Mouse (Mus musculus): ENCODE data around the gene Fam222b. TPM values are rescaled to one million over a fixed set of nuclear protein-coding genes. Genes with fewer than 3 reads are reported as not detected.
"Not testable (repeated sequence)": the region's sequence is repeated elsewhere in the genome, so short reads cannot be mapped to it uniquely, and the experiment has no call there.

Gene Fam222b
- polyA plus RNA-seq, 1 experiment from 2014 or later, result 12.7 TPM

GRCm38 (mm10) chr11:78182961-78183844 lies 88.7 kb downstream of the Fam222b start, which contains the start of gene Rpl23a:
Rpl23a (minus strand) TSS chr11:78183584.
- under 1% methylated on average over 38 of the region's 38 CpGs for WGBS
- Histone ChIP-seq H3K9me3 (no peaks in the 10 kb centered on the region), H3K9ac (replicated peaks) (peak within 1 kb of the TSS; percentile 92), H3K4me3 (replicated peaks) (peak within 1 kb of the TSS; percentile 88), H3K4me2 (peak within 1 kb of the TSS; percentile 72), H3K27ac (peak within 1 kb of the TSS; percentile 92), H3K27me3 (no peaks in the 10 kb centered on the region), H3K4me1 (replicated peaks) (peaks cover 43% of the 10 kb centered on the region), H3K36me3 (peaks cover 30% of the 10 kb centered on the region)
- ATAC-seq (ENCODE audit: insufficient number of reproducible peaks, insufficient read depth, low FRiP score, low TSS enrichment, low read depth), result peak; percentile 75

DNA sequence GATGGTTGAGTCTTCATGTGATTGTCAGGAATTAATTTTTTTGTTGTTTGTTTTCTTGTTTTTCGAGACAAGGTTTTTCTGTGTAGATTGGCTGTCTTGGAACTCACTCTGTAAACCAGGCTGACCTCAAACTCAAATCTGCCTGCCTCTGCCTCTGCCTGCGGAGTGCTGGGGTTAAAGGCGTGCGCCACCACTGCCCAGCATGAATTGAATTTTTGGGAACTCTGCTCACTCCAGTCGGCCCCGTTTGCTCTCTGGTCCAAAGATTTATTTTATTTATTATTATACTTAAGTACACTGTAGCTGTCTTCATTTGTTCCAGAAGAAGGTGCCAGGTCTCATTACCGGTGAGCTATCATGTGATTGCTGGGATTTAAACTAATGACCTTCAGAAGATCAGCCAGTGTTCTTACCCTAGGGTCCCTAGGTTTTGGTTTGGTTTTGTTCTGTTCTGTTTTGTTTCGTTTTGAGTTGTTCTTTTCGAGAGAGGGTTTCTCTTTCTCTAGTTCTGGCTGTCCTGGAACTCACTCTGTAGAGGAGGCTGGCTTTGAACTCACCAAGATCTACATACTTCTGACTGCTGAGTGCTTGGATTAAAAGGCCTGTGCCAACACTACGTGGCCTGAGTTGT lies 89.5 kb downstream of the Fam222b start:
- H3K4me3 ChIP-seq (replicated peaks), result peak overlapping the region; percentile 88
- H3K27ac ChIP-seq, result peak overlapping the region; percentile 69; the same call in 1 of the 2 replicates
- H3K27me3 ChIP-seq, result no peaks in the 10 kb centered on the region
- H3K9me3 ChIP-seq, result no peaks in the 10 kb centered on the region
- no peak for ATAC-seq (ENCODE audit: insufficient number of reproducible peaks, insufficient read depth, low FRiP score, low TSS enrichment, low read depth)
- peak overlapping the region; percentile 48 for H3K4me2 ChIP-seq
- WGBS, result 57% methylated on average over 10 of the region's 10 CpGs
- H3K36me3 ChIP-seq, result peaks cover 30% of the 10 kb centered on the region
- no peak overlapping the region for H3K9ac ChIP-seq (replicated peaks)
- H3K4me1 ChIP-seq (replicated peaks), result peaks cover 40% of the 10 kb centered on the region

DNA sequence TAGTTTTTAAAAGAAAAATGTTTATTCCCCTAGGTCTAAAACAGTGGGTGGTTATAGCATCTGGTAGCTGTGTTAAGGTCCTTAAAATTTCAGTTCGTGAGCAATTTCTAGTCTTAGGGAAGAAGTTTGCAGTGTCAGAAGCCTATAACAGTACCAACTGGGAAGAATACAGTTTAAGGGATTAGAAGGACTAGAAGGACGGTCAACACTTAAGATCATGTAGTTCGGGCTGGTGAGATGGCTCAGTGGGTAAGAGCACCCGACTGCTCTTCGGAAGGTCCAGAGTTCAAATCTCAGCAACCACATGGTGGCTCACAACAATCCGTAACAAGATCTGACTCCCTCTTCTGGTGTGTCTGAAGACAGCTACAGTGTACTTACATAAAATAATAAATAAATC lies 90.2 kb downstream of the Fam222b start:
- H3K4me2 ChIP-seq; H3K9me3 ChIP-seq; H3K9ac ChIP-seq (replicated peaks); H3K27me3 ChIP-seq; ATAC-seq (ENCODE audit: insufficient number of reproducible peaks, insufficient read depth, low FRiP score, low TSS enrichment, low read depth); H3K27ac ChIP-seq; H3K4me3 ChIP-seq (replicated peaks): not testable (repeated sequence)
- Histone ChIP-seq H3K36me3 (peaks cover 26% of the 10 kb centered on the region), H3K4me1 (replicated peaks) (peaks cover 35% of the 10 kb centered on the region)
- 96% methylated on average over 6 of the region's 6 CpGs for WGBS

DNA sequence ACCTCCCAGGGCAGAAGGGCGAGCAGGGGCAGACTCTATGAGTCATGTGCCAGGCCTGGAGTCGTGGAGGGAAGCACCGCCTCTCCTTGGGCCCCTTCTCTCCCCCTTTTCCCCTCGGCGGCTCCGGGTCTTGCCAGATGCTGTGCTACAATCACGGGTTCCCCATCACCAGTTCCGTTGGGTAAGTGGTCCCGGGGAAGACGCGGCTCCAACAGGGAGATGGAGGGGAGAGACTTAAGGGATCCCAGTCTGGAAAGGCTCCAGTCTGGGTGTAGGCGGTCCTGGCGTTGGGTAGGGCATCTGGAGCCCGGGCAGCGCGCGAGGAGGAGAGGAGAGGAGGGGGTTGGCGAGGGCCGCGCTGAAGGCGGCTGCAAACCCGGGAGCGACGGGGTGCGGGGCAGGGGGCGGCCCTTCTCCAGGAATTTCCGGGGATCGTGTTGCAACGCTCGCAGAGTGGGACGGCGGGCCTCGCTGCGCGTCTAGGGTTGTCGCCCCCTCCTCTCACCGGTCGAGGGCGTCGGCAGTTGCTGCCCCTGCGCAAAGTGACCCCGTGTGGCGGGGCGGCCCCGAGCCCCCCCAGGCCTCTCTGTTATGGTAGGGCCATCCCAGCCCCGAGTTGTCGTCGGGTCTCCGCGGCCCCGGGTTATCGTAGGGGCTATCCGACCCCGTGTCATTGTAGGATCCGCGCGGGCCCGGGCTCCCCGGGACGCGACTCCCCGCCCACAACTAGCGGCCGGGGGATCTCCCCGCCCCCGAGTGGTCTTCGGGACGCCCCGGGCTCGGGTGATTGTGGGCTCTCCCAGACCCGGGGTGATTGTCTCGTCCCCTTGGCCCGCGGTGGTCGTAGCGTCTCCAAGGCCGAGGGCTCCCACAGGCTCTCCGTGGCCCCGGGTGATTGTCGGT lies 94.1 kb downstream of the Fam222b start, which contains the start of gene Rab34:
Rab34 (plus strand) TSS at position 100 of the 903 bp plus-strand sequence.
- no peaks in the 10 kb centered on the region for H3K9me3 ChIP-seq
- peak within 1 kb of the TSS; percentile 63 for H3K4me2 ChIP-seq
- H3K27me3 ChIP-seq, result no peaks in the 10 kb centered on the region
- peak within 1 kb of the TSS; percentile 96 for H3K9ac ChIP-seq (replicated peaks)
- peak within 1 kb of the TSS; percentile 100 for H3K27ac ChIP-seq
- H3K4me1 ChIP-seq (replicated peaks), result peaks cover 14% of the 10 kb centered on the region
- WGBS, result under 1% methylated on average over 79 of the region's 80 CpGs
- H3K4me3 ChIP-seq (replicated peaks), result peak within 1 kb of the TSS; percentile 83
- peaks cover 33% of the 10 kb centered on the region for H3K36me3 ChIP-seq
- peak; percentile 90 for ATAC-seq (ENCODE audit: insufficient number of reproducible peaks, insufficient read depth, low FRiP score, low TSS enrichment, low read depth)

- ATAC-seq (ENCODE audit: insufficient number of reproducible peaks, insufficient read depth, low FRiP score, low TSS enrichment, low read depth), result peak; percentile 56
- under 1% methylated on average over 42 of the region's 42 CpGs for WGBS
- no peaks in the 10 kb centered on the region for H3K27me3 ChIP-seq
- peak overlapping the region; percentile 63 for H3K4me2 ChIP-seq
- H3K4me3 ChIP-seq (replicated peaks), result peak overlapping the region; percentile 83
- H3K36me3 ChIP-seq, result peaks cover 37% of the 10 kb centered on the region
- H3K9ac ChIP-seq (replicated peaks), result peak overlapping the region; percentile 96
- H3K27ac ChIP-seq, result peak overlapping the region; percentile 100
- no peaks in the 10 kb centered on the region for H3K9me3 ChIP-seq
- H3K4me1 ChIP-seq (replicated peaks), result peaks cover 14% of the 10 kb centered on the region
These were observed 95.0 kb downstream of the Fam222b start for GRCm38 (mm10) chr11:78189234-78190040.

DNA sequence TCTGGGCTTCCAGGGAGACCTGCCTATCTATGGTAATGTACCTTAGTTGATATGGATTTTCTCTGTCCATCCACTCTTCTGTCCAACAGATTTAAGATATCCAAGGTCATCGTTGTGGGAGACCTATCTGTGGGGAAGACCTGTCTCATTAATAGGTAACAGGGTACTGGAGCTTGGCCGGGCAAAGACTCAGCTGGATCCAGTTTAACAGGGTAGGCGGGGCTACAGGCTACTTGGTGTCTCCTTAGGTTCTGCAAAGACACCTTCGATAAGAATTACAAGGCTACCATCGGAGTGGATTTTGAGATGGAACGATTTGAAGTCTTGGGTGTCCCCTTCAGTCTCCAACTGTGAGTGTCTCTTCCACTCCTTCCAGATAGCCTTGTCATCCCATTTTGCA lies 95.6 kb downstream of the Fam222b start:
- H3K9me3 ChIP-seq, result no peaks in the 10 kb centered on the region
- peak overlapping the region; percentile 96; the same call in 1 of the 2 replicates for H3K9ac ChIP-seq (replicated peaks)
- H3K27me3 ChIP-seq, result no peaks in the 10 kb centered on the region
- 51% methylated on average over 6 of the region's 6 CpGs for WGBS
- H3K4me1 ChIP-seq (replicated peaks), result peaks cover 20% of the 10 kb centered on the region
- H3K4me2 ChIP-seq, result peak overlapping the region; percentile 63
- peak overlapping the region; percentile 100 for H3K27ac ChIP-seq
- peaks cover 37% of the 10 kb centered on the region for H3K36me3 ChIP-seq
- no peak for ATAC-seq (ENCODE audit: insufficient number of reproducible peaks, insufficient read depth, low FRiP score, low TSS enrichment, low read depth)
- H3K4me3 ChIP-seq (replicated peaks), result peak overlapping the region; percentile 83

- no peaks in the 10 kb centered on the region for H3K27me3 ChIP-seq
- peak within 1 kb of the TSS; percentile 46 for H3K4me3 ChIP-seq (replicated peaks)
- no peaks in the 10 kb centered on the region for H3K9me3 ChIP-seq
- 0 out of 2 replicates have a peak within 1 kb of the TSS, but pooled peaks have one; percentile 18 for H3K9ac ChIP-seq (replicated peaks)
- WGBS, result 89% methylated on average over 1 of the region's 1 CpGs
- peaks cover 37% of the 10 kb centered on the region for H3K36me3 ChIP-seq
- ATAC-seq (ENCODE audit: insufficient number of reproducible peaks, insufficient read depth, low FRiP score, low TSS enrichment, low read depth), result no peak
- H3K4me1 ChIP-seq (replicated peaks), result peaks cover 20% of the 10 kb centered on the region
- peak within 1 kb of the TSS; percentile 57 for H3K4me2 ChIP-seq
- peak within 1 kb of the TSS; percentile 53; the same call in 1 of the 2 replicates for H3K27ac ChIP-seq
These were observed 98.7 kb downstream of the Fam222b start, which contains the start of gene Proca1 for GRCm38 (mm10) chr11:78193113-78193512. Proca1 (plus strand) TSS chr11:78193392.

GRCm38 (mm10) chr11:78194411-78195100 lies 100.1 kb downstream of the Fam222b start:
- Histone ChIP-seq H3K27ac (peak overlapping the region; percentile 53), H3K4me1 (replicated peaks) (peaks cover 20% of the 10 kb centered on the region), H3K4me2 (peak overlapping the region; percentile 57), H3K4me3 (replicated peaks) (peak overlapping the region; percentile 46), H3K9ac (replicated peaks) (peak overlapping the region; percentile 18; the same call in 1 of the 2 replicates), H3K36me3 (peaks cover 37% of the 10 kb centered on the region), H3K27me3 (no peaks in the 10 kb centered on the region), H3K9me3 (no peaks in the 10 kb centered on the region)
- 4% methylated on average over 30 of the region's 30 CpGs for WGBS
- 0 out of 2 replicates have a peak, but pooled peaks have one; percentile 40 for ATAC-seq (ENCODE audit: insufficient number of reproducible peaks, insufficient read depth, low FRiP score, low TSS enrichment, low read depth)

DNA sequence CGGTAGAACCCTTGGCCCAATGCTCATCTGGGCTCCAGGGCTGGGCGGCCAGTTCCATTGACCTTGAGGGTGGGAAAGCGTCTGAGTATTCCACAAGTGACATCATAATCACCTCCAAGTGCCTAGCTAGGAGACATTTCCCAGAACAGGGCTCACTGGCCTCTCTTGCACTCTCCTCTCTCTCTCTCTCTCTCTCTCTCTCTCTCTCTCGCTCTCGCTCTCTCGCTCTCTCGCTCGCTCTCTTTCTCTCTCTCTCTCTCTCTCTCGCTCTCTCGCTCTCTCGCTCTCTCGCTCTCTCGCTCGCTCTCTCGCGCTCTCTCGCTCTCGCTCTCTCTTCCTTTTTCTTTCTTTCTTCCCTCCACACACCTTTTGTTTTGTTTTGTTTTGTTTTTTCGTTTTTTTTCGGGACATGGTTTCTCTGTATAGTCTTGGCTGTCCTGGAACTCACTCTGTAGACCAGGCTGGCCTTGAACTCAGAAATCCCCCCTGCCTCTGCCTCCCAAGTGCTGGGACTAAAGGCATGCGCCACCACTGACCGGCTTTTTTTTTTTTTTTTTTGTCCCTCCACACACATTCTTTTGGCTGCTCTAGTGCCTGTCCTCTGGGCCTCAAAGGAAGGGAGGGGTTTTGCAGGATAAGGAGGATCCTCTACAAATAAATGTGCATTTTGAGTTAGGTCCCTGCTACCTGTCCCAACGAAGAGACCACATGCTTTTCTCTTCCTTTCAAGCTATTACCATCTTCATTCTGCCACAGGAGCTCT lies 100.8 kb downstream of the Fam222b start:
- Histone ChIP-seq H3K4me1 (replicated peaks) (peaks cover 13% of the 10 kb centered on the region), H3K4me2 (peak overlapping the region; percentile 57), H3K27ac (peak overlapping the region; percentile 53; the same call in 1 of the 2 replicates), H3K9ac (replicated peaks) (peak overlapping the region; percentile 18; the same call in 1 of the 2 replicates), H3K4me3 (replicated peaks) (peak overlapping the region; percentile 46), H3K36me3 (peaks cover 34% of the 10 kb centered on the region), H3K9me3 (no peaks in the 10 kb centered on the region), H3K27me3 (no peaks in the 10 kb centered on the region)
- no peak for ATAC-seq (ENCODE audit: insufficient number of reproducible peaks, insufficient read depth, low FRiP score, low TSS enrichment, low read depth)
- 63% methylated on average over 23 of the region's 23 CpGs for WGBS
